Mouse (Mus musculus) Muller cell, postnatal 12 days (primary cell): ENCODE results near the gene Rpl35a.
"Not testable (repeated sequence)": the region's sequence is repeated elsewhere in the genome, so short reads cannot be mapped to it uniquely, and the experiment has no call there.

ENCODE experiments used
- DNase-seq: peaks from one replicate; pipeline ENCODE4 v3.0.0-alpha.2; 2015; ENCODE audit errors: inconsistent ontology term

Rpl35a gene

DNA sequence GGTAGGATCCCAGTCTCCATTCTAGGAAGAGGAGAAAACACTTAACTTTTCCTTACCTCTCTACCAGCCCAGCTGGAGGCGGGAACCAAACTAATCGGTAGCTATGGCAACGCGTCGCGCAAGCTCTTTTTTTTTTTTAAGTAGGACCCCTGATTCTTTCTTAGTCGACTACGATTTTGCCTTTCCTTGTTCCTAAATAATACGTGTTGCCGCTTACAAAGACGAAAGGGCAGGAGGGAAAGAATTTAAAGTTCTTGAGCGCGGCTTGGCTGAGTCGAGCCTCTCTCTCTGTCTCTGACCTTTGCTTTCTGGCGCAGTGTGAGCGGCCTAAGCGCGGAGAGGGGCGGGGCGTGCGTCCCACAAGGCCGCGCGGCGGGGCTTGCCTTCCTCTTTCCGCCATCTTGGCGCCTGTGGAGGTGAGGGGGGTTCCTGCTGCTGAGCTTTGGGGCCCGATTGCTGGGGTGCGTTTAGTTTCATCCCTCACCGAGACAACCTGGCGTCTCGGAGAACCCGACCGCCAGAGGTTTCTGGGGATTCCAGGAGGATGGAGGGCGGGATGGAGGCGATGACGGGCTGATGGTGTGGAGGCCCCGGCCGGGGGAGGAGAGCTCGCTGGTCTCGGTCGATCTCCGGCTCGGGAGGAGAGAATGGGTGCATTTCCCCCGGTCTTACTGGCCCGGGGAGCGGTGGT, at the start of gene Rpl35a, which contains the start of gene Iqcg:
Gene Rpl35a (plus strand): TSS at position 359 of the 691 bp plus-strand sequence.
Gene Iqcg (minus strand): TSS at position 124 of the 691 bp plus-strand sequence.
- peak; percentile 97 for DNase-seq

DNA sequence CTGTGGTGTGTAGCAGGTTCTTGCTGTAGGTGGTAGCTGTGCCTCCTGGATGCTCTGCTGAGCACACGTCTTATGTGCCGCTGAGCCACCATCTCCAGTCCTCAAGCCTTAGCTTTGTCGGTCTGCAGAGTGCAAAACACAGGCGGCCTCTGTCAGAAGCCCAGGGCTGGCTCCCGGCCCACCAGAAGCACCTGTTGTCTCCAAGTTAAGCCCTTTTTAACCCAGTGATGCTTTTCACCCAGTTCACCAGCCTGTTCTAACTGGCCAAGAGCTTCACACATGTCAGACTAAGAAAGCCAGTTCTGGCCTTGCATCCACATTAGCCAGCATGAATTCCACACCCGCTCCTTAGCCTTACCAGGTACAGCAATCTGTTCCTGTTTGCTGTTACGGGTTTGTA, 49.4 kb upstream of the Rpl35a start:
- DNase-seq: no peak

DNA sequence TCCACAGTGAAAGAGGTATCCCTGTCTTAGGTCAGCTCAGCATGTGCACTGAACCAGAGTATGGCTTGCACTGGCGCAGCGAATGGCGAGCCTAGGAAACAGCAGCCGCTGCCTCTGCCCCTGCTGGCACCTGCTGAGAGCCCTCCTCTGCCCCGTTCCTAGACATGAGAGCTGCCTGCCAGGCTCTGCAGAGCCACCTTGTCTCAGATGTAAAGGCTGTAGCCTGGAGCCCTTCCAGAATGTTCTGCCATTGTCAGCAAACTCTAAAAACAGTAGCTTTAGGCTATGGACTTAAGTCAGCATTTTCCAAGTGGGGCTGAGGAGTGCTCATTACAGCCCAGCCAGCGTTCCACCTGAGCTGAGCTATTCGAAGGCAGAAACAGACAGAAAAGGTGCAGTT, 48.8 kb upstream of the Rpl35a start:
- DNase-seq: no peak

DNA sequence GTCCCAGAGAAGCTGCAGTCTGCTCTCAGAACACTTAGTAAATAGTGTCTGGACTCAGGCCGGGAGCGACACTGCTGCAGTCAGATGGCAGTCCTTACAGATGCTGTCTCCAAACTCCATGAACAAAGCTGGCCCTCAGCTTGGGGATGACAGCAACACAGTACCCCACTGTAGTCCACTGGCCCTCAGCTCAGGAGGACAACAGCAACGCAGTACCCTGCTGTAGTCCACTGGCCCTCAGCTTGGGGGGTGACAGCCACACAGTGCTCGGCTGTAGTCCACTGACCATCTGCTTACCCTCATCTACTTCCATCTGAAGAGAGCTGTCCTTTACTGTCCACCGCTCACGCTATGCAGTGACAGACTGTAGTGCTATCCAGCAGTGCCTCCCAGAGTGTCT, 46.1 kb upstream of the Rpl35a start:
- DNase-seq: no peak

- no peak for DNase-seq
Observed at GRCm38 (mm10) chr16:33013801-33014200, 42.5 kb upstream of the Rpl35a start.

DNA sequence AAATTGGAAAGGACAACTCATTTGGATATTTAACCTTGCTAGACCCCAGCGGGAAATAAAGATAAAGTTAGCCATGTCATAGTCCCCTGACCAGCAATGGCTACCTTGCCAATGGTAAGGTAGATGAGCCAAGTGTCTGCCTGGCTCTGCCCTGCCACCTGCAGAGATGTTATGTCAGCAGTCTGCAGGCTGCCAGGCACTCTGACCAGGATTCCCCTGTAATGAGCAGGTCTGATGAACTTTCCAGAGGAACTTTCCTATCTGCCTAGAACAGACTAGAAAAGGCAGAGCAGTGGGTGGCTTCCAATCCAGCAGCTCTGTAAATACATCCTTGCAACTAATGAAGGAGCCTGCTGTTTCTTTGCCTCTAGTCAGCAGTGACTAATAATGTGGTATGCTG, 41.3 kb upstream of the Rpl35a start:
- peak; percentile 84 for DNase-seq

DNA sequence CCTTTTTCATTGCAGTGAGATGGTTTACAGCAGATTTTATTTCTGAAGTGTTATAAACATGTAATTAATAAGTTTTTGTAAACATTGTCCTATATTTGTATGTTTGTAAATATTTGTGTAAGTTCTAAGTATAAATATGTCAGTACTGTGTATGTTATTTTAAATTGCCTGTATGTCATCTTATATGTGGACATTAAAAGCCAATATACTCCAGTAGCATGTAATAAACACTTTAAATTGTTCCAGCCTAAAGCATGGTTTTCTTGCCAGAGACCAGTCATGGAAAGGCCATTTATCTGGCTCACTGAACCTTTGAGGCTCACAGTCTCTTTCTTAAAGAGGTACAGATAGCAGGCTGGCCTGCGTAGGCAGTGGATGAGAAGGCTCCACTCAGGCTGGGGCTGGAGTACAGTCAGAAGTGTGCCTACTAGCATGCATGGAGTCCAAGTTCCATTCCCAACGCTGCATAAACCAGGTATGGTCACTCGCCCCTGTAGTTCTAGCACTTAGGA, 40.8 kb upstream of the Rpl35a start:
- no peak for DNase-seq

- DNase-seq: no peak
Observed at GRCm38 (mm10) chr16:33015986-33016385, 40.3 kb upstream of the Rpl35a start.

DNA sequence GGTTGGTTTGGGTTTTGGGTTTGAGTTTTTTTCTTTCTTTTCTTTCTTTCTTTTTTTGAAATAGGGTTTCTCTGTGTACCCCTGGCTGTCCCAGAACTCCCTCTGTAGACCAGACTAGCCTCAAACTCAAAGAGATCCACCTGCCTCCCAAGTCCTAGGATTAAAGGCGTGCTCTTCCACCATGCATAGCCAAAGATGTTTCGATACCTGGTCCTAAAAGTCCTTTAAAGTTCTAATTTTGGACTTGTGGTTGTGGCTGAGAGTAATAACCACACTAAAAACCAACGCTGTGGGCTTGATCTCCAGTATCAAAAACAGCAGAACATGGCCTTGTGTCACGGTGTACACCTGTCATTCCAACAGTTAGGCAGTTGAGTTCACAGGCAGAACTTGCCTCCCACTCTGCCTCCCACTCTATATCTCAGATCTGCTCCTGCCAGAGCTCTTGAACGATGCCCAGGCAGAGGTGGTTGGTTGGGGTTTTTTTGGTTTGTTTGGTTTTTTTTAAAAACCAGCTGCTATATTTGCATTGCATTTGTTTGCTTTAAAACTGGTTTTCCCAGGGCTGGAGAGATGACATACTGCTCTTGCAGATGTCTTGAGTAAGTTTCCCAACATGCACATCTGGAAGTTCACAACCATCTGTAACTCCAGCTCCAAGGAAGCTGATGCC, 38.4 kb upstream of the Rpl35a start:
- no peak for DNase-seq

DNA sequence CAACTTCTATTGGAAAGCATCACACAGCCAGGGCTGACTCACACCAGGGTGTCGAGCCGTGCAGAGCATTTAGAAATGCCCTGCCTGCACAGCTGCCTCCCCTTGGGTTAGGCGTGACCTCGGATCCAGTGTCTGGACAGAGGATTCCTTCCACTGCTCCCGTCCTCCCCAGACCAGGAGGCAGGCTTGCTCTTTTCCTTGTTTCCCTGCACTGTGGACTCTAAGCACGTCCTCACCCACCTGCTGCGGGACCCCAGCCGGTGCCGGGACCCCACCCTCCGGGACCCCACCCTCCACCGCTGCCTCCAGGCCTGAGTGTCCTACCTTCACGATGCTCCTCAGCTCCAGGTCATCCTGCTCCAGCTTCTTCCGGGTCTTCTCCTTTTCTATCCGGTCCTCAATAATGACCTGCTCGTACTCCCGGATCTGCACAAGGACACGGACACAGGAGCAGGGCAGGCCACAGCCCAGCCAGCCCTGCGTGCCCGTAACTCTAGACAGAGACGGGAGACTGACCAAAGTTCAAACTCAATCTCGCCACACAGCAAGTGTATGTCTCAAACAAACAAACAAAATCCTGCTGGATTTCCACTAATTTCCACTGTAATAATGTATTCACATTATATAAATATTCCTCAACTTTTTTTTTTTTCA, 37.0 kb upstream of the Rpl35a start:
- DNase-seq: peak; percentile 15

- DNase-seq: no peak
Observed at GRCm38 (mm10) chr16:33021381-33021780, 34.9 kb upstream of the Rpl35a start.

DNA sequence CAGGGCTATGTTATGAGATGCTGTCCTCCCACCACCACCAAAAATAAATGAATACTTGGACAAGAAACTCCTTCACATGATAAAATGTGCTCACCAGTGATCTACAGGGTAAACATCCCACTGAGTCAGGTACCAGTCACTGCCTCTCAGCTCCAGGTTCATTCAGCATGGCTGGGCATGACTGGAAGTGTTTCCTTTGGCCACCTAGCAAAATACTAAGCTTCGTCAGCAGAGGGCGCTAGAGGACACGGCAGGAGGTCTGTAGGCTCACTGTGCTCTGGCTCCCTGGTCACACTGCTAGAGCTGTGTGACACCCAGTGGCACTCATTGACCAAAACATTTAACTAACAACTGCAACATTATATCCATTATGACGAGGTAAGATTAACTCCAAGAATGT, 32.5 kb upstream of the Rpl35a start:
- peak; percentile 71 for DNase-seq

DNA sequence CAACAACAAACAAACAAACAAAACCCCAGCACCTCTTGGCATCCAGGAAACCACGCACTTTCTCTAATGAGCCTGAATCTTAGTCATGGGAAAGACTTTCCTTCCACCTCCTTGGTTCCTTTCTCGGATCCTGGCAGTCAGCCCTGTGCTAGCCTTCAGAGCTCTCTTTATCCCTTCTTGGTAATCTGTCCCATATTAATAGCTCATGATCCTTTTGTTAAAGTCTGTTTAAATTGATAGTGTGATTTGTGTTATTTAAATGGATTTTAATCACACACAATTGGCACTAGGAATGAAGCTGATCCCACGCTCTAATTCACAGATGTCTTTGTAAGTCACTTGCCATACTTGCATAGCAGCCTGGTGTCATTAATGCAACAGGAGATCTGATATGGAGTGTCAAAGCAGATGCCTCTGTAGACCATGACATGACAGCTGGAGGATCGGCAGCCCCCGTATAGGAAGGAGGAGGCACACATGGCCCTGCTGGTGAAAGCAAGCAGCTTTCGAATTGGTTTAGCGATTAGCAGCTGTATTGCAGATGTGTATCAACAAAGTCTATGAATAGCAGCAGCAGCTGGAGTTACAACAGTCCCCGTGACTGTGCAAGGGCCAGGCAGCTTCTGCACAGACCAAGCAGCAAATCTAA, 31.7 kb upstream of the Rpl35a start:
- peak; percentile 89 for DNase-seq

GRCm38 (mm10) chr16:33026357-33026756, 29.9 kb upstream of the Rpl35a start:
- DNase-seq: no peak

GRCm38 (mm10) chr16:33036006-33036405, 20.2 kb upstream of the Rpl35a start:
- no peak for DNase-seq

DNA sequence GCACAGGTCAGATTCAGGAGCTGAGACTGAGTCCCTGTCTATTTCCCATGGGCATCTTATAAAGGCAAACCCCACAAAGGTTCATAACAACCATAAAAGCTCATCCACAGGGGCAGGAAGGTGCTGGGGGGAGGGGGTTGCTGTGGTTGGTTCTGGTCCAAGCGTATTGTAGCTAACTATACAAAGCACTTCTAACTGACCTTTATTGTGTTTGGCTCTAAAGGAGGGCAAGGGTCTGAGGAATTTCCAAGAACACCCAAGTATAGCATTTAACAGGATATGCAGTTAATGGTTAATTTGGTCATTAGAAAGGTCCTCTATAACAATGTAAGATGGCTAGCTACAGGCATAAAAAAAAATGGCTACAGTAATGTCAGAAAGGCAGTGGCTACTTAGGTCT, 13.6 kb upstream of the Rpl35a start:
- DNase-seq: no peak

- no peak for DNase-seq
Observed at GRCm38 (mm10) chr16:33043268-33043667, 13.0 kb upstream of the Rpl35a start.

- no peak for DNase-seq
Observed at GRCm38 (mm10) chr16:33048004-33048403, 8.2 kb upstream of the Rpl35a start.

DNA sequence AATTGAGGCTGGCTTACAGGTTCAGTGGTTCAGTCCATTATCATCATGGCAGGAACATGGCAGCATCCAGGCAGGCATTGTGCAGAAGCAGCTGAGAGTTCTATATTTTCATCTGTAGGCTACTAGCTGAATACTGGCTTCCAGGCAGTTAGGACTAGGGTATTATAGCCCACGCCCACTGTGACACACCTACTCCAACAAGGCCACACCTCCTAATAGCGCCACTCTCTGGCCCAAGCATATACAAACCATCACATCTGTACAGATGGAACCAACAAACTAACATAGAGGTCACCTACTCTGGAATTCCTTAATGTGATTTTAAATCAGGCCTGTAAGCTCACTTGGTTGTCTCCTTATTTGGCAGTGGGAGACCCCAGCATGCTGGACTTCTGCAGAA, 7.6 kb upstream of the Rpl35a start:
- DNase-seq: no peak

DNA sequence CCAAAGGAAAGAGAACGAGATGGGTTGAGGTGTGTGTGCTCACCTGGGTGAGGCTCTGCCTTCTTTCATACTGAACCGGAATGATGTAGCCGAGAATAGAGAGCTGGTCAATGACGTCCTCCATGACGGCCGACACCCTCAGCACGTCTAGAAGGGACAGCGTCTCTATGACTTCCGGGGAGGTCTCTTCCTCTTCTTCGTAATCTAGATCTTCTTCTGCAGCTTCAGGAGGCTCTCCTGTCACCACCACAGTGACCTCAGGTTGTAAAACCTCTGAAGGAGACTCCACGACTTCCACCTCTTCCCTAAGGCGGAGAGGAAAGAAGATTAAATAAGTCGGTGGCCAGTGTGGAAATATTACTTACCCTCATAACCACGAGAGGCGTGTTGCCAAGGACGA, 6.4 kb upstream of the Rpl35a start:
- no peak for DNase-seq

GRCm38 (mm10) chr16:33053141-33053540, 3.1 kb upstream of the Rpl35a start:
- DNase-seq: no peak

DNA sequence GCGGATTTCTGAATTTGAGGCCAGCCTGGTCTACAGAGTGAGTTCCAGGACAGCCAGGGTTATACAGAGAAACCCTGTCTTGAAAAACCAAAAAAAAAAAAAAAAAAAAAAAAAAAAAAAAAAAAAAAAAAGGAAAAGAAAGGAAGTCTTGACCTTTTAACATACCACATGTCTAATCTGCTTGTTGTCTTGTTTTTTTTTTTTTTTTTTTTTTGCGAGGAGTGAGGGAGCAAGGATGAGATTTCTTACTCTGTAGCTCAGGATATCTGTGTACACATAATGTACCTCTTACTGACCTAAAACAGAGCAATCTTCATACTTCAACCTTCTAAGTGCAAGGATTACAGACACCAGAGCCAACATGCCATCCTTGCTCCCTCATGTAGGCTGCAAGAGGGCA, 1.3 kb upstream of the Rpl35a start:
- DNase-seq: not testable (repeated sequence)
